Mouse (Mus musculus): Measurements from ENCODE around the gene Lrrc27. TPM values are rescaled to one million over a fixed set of nuclear protein-coding genes. Genes with fewer than 3 reads are reported as not detected.

Gene Lrrc27
- polyA plus RNA-seq, 1 experiment from 2014 or later = 4.7 TPM

GRCm38 (mm10) chr7:139252566-139252965 lies 39.8 kb downstream of the Lrrc27 start:
- peak overlapping the region; percentile 25 for H3K4me2 ChIP-seq (ENCODE audit: low read length)
- 77% methylated on average over 7 of the region's 7 CpGs for WGBS
- peaks cover 30% of the 10 kb centered on the region for H3K36me3 ChIP-seq (ENCODE audit: control insufficient read depth, insufficient read depth, low read length)
- no peaks in the 10 kb centered on the region for H3K27me3 ChIP-seq (replicated peaks; ENCODE audit: control insufficient read depth, insufficient read depth, low read length)
- H3K4me1 ChIP-seq (replicated peaks; ENCODE audit: control insufficient read depth, insufficient read depth, low read length) = peaks cover 50% of the 10 kb centered on the region
- ATAC-seq (replicated peaks; ENCODE audit: low FRiP score, low TSS enrichment, low read depth) (no peak), DNase-seq (ENCODE audit: low spot score) (no peak)
- peak overlapping the region; percentile 76 for H3K27ac ChIP-seq (ENCODE audit: low read depth)
- no peak overlapping the region for H3K9ac ChIP-seq (ENCODE audit: low read length)
- no peak overlapping the region for H3K4me3 ChIP-seq (ENCODE audit: low read depth, low read length)
- no peaks in the 10 kb centered on the region for H3K9me3 ChIP-seq (ENCODE audit: control insufficient read depth, low read length)

DNA sequence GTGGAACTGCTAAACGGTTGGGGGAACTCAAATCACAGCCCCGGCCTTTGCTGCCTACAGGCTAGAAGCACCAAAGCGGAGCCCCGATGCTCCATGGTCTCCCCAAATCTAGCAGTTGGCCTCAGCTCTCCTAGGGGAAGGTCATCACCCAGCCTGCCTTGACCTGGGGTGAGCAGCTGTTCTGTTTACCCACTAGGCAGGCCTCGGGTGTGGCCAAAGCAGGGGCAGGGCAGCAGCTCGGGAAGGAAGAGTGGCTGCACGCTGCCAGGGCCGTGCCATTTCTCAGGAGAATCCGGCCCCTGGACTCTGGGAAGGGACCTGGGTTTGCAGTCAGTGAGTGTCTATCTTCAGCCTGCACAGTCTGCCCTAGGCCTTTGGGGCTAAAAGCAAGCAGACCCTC lies 40.2 kb downstream of the Lrrc27 start:
- ATAC-seq (replicated peaks; ENCODE audit: low FRiP score, low TSS enrichment, low read depth) = no peak
- no peak overlapping the region for H3K4me3 ChIP-seq (ENCODE audit: low read depth, low read length)

DNA sequence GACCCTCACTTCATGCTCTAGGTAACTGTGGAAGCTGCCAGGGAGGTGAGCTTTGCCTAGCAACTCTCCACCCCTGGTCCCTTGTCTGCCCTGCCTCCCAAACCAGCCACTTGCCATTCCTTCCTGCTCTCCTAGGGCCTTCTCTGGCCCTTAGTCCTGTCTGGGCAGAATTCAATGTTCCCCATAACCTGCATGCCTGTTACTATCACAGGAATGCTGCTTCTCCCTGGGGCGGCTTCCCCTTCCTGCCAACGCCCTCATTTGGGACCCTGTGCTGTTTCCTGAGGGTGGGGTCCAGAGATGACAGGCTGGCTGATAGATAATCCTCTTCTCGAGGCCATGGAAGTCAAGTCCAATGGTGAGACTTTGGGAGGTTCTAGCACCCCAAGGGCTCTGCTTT lies 40.7 kb downstream of the Lrrc27 start:
- H3K4me2 ChIP-seq (ENCODE audit: low read length) = peak overlapping the region; percentile 22; the same call in 1 of the 2 replicates
- 68% methylated on average over 3 of the region's 3 CpGs for WGBS
- H3K36me3 ChIP-seq (ENCODE audit: control insufficient read depth, insufficient read depth, low read length) = peaks cover 31% of the 10 kb centered on the region
- ATAC-seq (replicated peaks; ENCODE audit: low FRiP score, low TSS enrichment, low read depth) (no peak), DNase-seq (ENCODE audit: low spot score) (no peak)
- H3K4me3 ChIP-seq (ENCODE audit: low read depth, low read length) = no peak overlapping the region
- no peak overlapping the region for H3K27ac ChIP-seq (ENCODE audit: low read depth)
- H3K4me1 ChIP-seq (replicated peaks; ENCODE audit: control insufficient read depth, insufficient read depth, low read length) = peaks cover 46% of the 10 kb centered on the region
- no peaks in the 10 kb centered on the region for H3K27me3 ChIP-seq (replicated peaks; ENCODE audit: control insufficient read depth, insufficient read depth, low read length)
- no peak overlapping the region for H3K9ac ChIP-seq (ENCODE audit: low read length)
- H3K9me3 ChIP-seq (ENCODE audit: control insufficient read depth, low read length) = no peaks in the 10 kb centered on the region

More for the DNA sequence above, 40.2 kb downstream of the Lrrc27 start:
- Histone ChIP-seq H3K27me3 (replicated peaks; ENCODE audit: control insufficient read depth, insufficient read depth, low read length) (no peaks in the 10 kb centered on the region), H3K36me3 (ENCODE audit: control insufficient read depth, insufficient read depth, low read length) (peaks cover 31% of the 10 kb centered on the region), H3K4me1 (replicated peaks; ENCODE audit: control insufficient read depth, insufficient read depth, low read length) (peaks cover 46% of the 10 kb centered on the region), H3K9me3 (ENCODE audit: control insufficient read depth, low read length) (no peaks in the 10 kb centered on the region), H3K9ac (ENCODE audit: low read length) (no peak overlapping the region), H3K4me2 (ENCODE audit: low read length) (peak overlapping the region; percentile 22; the same call in 1 of the 2 replicates), H3K27ac (ENCODE audit: low read depth) (0 out of 2 replicates have a peak overlapping the region, but pooled peaks have one; percentile 76)
- no peak for DNase-seq (ENCODE audit: low spot score)
- 52% methylated on average over 9 of the region's 9 CpGs for WGBS

- WGBS = 89% methylated on average over 5 of the region's 5 CpGs
- Histone ChIP-seq H3K9me3 (ENCODE audit: control insufficient read depth, low read length) (no peaks in the 10 kb centered on the region), H3K4me2 (ENCODE audit: low read length) (no peak overlapping the region)
These were observed 41.8 kb downstream of the Lrrc27 start for GRCm38 (mm10) chr7:139254626-139255025.

GRCm38 (mm10) chr7:139257752-139258542 lies 45.2 kb downstream of the Lrrc27 start:
- no peak overlapping the region for H3K4me3 ChIP-seq (ENCODE audit: low read depth, low read length)
- peak overlapping the region; percentile 44 for H3K27ac ChIP-seq (ENCODE audit: low read depth)
- H3K9me3 ChIP-seq (ENCODE audit: control insufficient read depth, low read length) = peaks cover 3% of the 10 kb centered on the region; the same call in 1 of the 2 replicates
- H3K27me3 ChIP-seq (replicated peaks; ENCODE audit: control insufficient read depth, insufficient read depth, low read length) = no peaks in the 10 kb centered on the region
- no peak overlapping the region for H3K4me2 ChIP-seq (ENCODE audit: low read length)
- DNase-seq (ENCODE audit: low spot score) (peak; percentile 79), ATAC-seq (replicated peaks; ENCODE audit: low FRiP score, low TSS enrichment, low read depth) (peak; percentile 91)
- 53% methylated on average over 10 of the region's 10 CpGs for WGBS
- no peak overlapping the region for H3K9ac ChIP-seq (ENCODE audit: low read length)
- H3K4me1 ChIP-seq (replicated peaks; ENCODE audit: control insufficient read depth, insufficient read depth, low read length) = peaks cover 8% of the 10 kb centered on the region
- peaks cover 34% of the 10 kb centered on the region for H3K36me3 ChIP-seq (ENCODE audit: control insufficient read depth, insufficient read depth, low read length)

More at GRCm38 (mm10) chr7:139254626-139255025, 41.8 kb downstream of the Lrrc27 start:
- Histone ChIP-seq H3K36me3 (ENCODE audit: control insufficient read depth, insufficient read depth, low read length) (peaks cover 32% of the 10 kb centered on the region), H3K27ac (ENCODE audit: low read depth) (no peak overlapping the region), H3K9ac (ENCODE audit: low read length) (no peak overlapping the region), H3K27me3 (replicated peaks; ENCODE audit: control insufficient read depth, insufficient read depth, low read length) (no peaks in the 10 kb centered on the region), H3K4me1 (replicated peaks; ENCODE audit: control insufficient read depth, insufficient read depth, low read length) (peaks cover 41% of the 10 kb centered on the region), H3K4me3 (ENCODE audit: low read depth, low read length) (no peak overlapping the region)
- no peak for DNase-seq (ENCODE audit: low spot score)
- ATAC-seq (replicated peaks; ENCODE audit: low FRiP score, low TSS enrichment, low read depth) = no peak

DNA sequence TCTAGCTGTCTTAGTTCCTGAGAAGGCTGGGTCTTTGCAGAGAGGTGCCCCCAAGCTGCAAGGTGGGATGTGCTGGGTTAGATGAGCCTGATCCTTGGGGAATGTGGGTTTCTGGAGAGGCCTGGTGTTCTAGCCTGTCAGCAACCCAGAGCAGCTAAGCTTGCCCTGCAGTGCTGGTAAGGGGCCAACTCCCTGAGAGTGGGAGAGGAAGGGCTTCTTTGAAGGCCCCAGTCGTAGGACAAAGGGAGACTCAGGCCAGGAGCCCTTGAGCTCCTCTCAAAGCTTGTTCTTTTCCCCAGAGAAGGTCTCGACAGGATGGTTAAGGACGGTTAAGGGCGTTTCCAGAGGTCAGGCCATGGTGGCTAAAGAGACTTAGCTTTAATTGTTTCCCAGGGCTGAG lies 51.5 kb downstream of the Lrrc27 start:
- ATAC-seq (replicated peaks; ENCODE audit: low FRiP score, low TSS enrichment, low read depth) = no peak
- H3K9me3 ChIP-seq (ENCODE audit: control insufficient read depth, low read length) = peaks cover 3% of the 10 kb centered on the region; the same call in 1 of the 2 replicates
- no peaks in the 10 kb centered on the region; the same call in 1 of the 2 replicates for H3K4me1 ChIP-seq (replicated peaks; ENCODE audit: control insufficient read depth, insufficient read depth, low read length)
- H3K9ac ChIP-seq (ENCODE audit: low read length) = no peak overlapping the region
- no peak overlapping the region for H3K27ac ChIP-seq (ENCODE audit: low read depth)
- WGBS = 55% methylated on average over 4 of the region's 4 CpGs
- DNase-seq (ENCODE audit: low spot score) = no peak
- no peak overlapping the region for H3K4me3 ChIP-seq (ENCODE audit: low read depth, low read length)
- peaks cover 16% of the 10 kb centered on the region; the same call in 1 of the 2 replicates for H3K36me3 ChIP-seq (ENCODE audit: control insufficient read depth, insufficient read depth, low read length)
- no peak overlapping the region for H3K4me2 ChIP-seq (ENCODE audit: low read length)
- no peaks in the 10 kb centered on the region for H3K27me3 ChIP-seq (replicated peaks; ENCODE audit: control insufficient read depth, insufficient read depth, low read length)

DNA sequence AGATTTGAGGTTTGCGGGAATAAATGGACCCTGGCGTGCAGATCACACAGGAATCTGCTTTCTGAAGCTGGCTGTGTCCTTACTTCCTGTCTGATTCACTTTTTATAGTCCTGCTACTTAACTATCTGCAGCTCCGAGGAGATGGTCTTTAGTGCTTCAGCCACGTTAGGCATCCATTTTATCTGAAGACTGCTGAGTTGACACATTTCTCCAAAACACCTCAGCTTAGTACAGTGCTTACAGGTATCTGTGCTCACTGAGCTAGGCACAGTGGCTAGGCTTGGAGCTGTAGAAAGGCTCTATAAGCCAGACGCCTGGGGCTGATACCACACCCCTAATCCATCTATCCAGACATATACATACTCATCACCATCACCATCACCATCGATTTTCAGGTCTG lies 52.8 kb downstream of the Lrrc27 start:
- no peak overlapping the region for H3K4me2 ChIP-seq (ENCODE audit: low read length)
- WGBS = 54% methylated on average over 6 of the region's 6 CpGs

GRCm38 (mm10) chr7:139266431-139266830 lies 53.6 kb downstream of the Lrrc27 start:
- no peaks in the 10 kb centered on the region for H3K27me3 ChIP-seq (replicated peaks; ENCODE audit: control insufficient read depth, insufficient read depth, low read length)
- H3K27ac ChIP-seq (ENCODE audit: low read depth) = no peak overlapping the region
- no peak for DNase-seq (ENCODE audit: low spot score)
- 81% methylated on average over 6 of the region's 6 CpGs for WGBS
- H3K9me3 ChIP-seq (ENCODE audit: control insufficient read depth, low read length) = no peaks in the 10 kb centered on the region
- H3K9ac ChIP-seq (ENCODE audit: low read length) = no peak overlapping the region
- H3K4me1 ChIP-seq (replicated peaks; ENCODE audit: control insufficient read depth, insufficient read depth, low read length) = peaks cover 2% of the 10 kb centered on the region
- H3K4me3 ChIP-seq (ENCODE audit: low read depth, low read length) = no peak overlapping the region
- ATAC-seq (replicated peaks; ENCODE audit: low FRiP score, low TSS enrichment, low read depth) = no peak
- no peak overlapping the region for H3K4me2 ChIP-seq (ENCODE audit: low read length)
- peaks cover 13% of the 10 kb centered on the region; the same call in 1 of the 2 replicates for H3K36me3 ChIP-seq (ENCODE audit: control insufficient read depth, insufficient read depth, low read length)

More for the DNA sequence above, 52.8 kb downstream of the Lrrc27 start:
- ATAC-seq (replicated peaks; ENCODE audit: low FRiP score, low TSS enrichment, low read depth) = no peak
- Histone ChIP-seq H3K9me3 (ENCODE audit: control insufficient read depth, low read length) (peaks cover 3% of the 10 kb centered on the region; the same call in 1 of the 2 replicates), H3K36me3 (ENCODE audit: control insufficient read depth, insufficient read depth, low read length) (peaks cover 13% of the 10 kb centered on the region; the same call in 1 of the 2 replicates), H3K27ac (ENCODE audit: low read depth) (no peak overlapping the region), H3K27me3 (replicated peaks; ENCODE audit: control insufficient read depth, insufficient read depth, low read length) (no peaks in the 10 kb centered on the region), H3K9ac (ENCODE audit: low read length) (no peak overlapping the region), H3K4me3 (ENCODE audit: low read depth, low read length) (no peak overlapping the region), H3K4me1 (replicated peaks; ENCODE audit: control insufficient read depth, insufficient read depth, low read length) (no peaks in the 10 kb centered on the region; the same call in 1 of the 2 replicates)
- DNase-seq (ENCODE audit: low spot score) = no peak

Data from intestine, embryonic 14.5 days (tissue).